Mouse (Mus musculus): ENCODE measurements at regions not wholly inside any gene's neighbourhood (a gene's known extent, or its start where the extent isn't known, plus 50 kb on each side); places are given as distances from the start of the nearest gene placed in this dataset.
A peak's percentile ranks its signal among the peaks of the same experiment; 100 is the strongest.

DNA sequence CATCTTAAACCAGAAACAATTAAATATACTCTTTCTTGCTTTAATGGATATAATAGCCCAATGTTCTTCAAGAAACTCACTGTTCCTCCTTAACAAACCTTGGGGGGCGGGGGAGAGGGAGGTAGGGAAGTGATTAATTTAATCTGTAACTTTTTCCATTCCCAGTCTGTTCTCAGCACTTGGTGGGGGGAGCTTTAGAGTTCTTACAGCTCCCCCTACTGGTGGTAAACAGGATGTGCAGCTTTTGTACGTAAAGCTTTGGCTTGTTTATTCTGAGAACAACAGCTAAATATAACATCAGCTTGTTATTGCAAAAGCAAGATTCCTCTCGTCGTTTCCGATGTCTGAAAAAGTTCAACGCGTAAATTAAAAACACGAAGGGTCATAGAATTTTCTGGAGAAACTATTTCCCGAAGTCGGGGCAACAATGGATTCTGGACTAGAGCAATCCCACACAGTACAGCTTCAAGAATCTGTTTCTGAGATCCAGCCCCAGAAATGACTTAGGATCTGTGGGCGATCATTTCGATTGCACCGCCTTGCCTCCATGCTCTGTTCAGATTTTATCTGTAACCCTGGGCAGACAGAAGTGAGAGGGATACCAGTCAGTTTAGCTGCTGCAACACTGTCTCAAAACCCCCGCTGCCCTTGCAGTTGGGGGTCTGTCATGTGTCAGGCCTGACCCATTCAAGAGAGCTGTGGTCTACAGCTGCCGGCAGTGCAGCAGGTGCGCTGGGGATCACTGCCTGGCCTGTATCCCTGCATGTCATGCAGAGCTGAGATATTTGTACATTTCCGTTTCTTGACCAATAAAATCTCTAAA is 183.1 kb upstream of the Ednrb start:
- DNase-seq (ENCODE audit: inconsistent age in 2 of 2, low spot score in 1 of 2): peak; percentile 41 to 84

DNA sequence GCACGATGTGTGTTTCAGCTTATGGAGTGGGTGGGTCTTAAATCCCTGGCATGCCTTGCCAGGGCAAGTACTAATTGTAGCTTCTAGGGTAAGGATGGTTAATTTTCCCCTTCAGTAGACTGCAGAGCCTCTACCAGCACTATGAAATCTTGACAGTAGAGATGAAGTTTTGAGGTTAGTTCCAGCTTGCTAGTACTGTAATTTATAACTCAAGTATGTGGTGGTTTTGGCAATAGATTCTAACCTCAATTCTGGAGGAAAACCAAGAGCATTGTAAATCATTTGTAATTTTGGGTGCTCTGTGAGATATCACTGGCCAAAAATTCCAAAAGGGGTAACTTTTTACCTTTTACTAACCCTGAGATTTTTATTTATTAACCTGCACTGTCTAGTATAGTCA is 164.3 kb upstream of the Ednrb start:
- DNase-seq (ENCODE audit: inconsistent age in 2 of 2, low spot score in 1 of 2): no peak

DNA sequence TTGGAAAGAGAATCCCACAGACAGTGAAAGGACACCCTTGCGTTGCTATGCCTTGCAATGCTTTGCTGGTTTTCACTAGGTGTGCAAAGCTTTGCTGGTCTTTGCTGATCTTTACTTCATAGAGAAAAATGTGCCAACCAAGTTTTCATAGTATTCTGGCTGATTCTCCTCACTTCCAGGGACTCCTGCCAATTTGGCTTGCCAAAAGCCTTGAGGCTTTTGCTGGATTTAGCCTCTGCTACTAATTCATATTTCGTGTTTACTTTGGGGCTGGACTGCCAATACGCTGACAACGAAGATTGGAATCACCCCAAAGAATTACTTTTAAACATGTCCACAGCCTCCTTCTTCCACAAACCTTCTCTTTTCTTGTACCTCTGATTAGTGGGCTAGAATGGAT is 162.2 kb upstream of the Ednrb start:
- DNase-seq (ENCODE audit: inconsistent age in 2 of 2, low spot score in 1 of 2): peak; percentile 7 to 70

DNA sequence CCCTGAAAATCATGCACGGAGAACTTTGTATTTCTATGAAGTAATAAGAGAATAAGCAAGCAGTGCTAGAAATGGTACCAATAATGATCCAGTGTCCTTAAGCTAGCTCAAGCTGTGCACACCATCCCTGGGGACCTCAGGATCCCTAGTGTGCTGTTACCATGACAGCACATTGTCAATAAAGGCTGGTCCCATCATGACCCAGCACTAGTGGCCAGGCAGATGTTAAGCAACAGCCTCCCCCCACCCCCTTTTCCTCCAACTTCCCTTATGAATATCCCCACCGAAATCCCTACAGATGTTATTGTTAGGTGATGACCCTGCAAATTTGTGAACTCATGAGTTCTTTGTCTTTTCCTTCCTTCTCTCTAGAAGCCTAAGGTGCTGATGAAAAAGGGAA is 160.9 kb upstream of the Ednrb start:
- no peak for DNase-seq (ENCODE audit: inconsistent age in 2 of 2, low spot score in 1 of 2)

DNA sequence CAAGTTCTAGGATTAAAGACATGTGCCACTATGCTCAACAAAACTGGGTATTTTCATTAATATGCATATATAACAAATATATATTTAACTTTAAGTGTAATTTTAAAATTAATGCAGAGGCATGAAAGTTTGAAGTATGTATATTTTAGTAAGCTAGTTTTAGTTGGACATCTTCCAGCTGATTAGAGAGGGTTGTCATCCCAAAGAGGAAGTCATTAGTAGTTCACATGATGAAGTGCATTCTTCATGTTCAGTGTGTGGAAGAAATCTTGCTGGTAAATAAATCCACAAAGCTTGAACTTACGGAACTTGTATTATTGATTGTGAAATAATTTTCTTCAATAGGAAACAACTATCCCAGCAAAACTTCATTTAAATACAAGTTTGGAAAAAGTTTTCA is 158.2 kb upstream of the Ednrb start:
- no peak for DNase-seq (ENCODE audit: inconsistent age in 2 of 2, low spot score in 1 of 2)

DNA sequence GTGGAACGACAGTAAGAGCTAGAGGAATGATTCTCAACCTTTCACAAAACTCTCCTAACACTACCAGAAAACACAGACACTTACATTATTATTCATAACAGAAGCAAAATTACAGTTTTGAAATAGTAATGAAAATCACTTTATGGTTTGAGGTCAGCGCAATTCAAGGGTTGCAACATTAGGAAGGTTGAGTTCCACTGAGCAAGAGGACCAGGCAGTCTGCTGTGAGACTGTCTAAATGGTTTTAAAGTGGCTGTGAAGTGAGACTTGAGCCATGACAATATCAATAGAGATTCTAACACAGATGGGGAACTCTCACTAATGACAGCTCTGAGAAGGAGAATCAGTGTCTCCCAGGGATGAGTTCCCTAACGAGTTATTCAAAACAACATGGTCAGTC is 146.2 kb upstream of the Ednrb start:
- no peak for DNase-seq (ENCODE audit: inconsistent age in 2 of 2, low spot score in 1 of 2)

DNA sequence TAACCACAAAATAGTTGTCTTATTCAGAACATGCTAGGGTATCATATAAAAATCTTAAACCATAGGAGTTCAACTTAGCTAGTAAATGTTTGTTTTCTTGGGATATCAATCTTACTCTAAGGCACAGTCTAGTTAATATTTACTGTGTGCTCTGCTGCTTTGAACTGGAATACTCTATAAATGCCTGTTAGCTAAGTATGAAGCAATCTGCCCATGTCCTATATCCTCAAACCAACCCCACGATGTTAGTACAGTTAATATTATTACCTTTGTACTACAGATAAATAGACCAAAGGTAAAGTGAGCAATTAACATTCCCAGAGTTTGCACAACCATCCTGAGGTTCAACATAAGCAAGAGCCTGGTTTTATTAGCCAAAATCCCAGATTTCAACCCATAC is 145.7 kb upstream of the Ednrb start:
- DNase-seq (ENCODE audit: inconsistent age in 2 of 2, low spot score in 1 of 2): no peak

DNA sequence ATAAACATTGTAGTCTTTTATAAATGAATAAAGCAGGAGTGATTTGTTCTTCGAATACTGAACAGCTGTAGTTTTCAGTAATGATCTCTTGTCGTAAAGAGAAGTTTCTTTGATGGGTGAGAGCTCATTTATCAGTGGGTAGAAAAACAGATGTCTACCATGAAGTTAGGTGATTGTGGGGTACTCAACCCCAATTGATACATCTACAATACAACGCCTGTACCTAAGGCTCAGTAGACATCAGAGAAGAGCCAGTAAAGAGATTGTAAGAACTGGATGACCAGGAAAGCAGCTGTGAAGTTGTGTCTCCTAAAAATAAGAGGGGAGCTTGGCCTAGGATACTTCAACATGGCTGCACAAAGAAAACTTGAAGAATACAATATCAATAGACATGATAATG is 143.1 kb upstream of the Ednrb start:
- DNase-seq (ENCODE audit: inconsistent age in 2 of 2, low spot score in 1 of 2): no peak

DNA sequence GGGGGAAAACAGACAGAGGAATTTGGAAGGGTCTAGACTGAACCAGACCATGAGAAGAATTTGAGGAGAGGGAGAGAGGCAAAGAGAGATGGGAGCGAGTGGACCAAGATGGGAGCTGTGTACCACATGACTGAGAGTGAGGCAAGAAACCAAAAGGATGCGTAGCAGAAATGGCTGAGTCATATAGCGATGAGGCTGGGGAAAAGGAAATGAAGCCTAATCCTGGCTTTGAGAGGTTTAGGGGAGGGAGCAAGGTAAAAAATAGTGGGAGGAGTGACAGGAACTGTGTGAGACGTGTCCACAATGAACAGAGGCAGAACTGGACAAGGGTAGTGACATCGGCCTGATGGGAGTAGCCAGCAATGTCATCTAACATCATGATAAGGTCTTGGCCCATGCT is 140.1 kb upstream of the Ednrb start:
- DNase-seq (ENCODE audit: inconsistent age in 2 of 2, low spot score in 1 of 2): no peak

DNA sequence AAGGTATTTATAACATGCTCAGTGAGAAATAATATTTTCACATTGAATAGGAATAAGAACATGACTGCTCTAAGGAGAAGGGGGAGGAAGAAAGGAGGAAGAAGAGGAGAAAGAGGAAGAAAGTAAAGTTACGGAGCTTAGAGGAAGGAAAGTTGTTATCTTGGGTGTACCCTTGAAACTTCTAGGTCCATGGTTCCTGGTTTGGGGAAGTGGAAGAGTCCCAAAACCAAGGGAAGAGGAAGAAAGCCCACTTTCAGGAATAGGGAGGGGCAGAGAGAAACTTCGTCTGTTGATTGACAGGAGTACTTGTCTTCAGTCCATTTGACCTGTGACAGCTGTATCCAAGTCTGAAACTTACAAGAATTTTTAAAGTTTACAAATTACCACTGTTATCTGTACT is 134.6 kb upstream of the Ednrb start:
- DNase-seq (ENCODE audit: inconsistent age in 2 of 2, low spot score in 1 of 2): no peak

DNA sequence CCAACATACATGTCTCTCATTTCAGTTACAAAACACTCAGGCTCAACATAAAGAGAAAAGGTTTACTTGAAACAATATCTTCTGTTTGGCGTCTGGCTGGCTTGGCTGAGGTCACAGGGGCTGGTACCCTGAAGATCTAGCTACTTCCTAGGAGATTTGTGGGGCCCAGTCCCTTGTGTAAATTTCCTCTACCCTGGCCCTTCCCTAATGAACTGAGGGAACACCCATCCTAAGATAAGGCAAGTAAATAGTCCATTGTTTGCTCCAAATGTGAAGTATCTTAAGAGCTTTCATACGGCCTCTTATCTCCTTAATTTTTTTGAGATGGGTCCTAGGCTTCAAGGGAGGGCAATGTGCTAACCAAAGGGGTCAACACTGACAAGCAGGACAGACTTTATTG is 133.6 kb upstream of the Ednrb start:
- DNase-seq (ENCODE audit: inconsistent age in 2 of 2, low spot score in 1 of 2): no peak

DNA sequence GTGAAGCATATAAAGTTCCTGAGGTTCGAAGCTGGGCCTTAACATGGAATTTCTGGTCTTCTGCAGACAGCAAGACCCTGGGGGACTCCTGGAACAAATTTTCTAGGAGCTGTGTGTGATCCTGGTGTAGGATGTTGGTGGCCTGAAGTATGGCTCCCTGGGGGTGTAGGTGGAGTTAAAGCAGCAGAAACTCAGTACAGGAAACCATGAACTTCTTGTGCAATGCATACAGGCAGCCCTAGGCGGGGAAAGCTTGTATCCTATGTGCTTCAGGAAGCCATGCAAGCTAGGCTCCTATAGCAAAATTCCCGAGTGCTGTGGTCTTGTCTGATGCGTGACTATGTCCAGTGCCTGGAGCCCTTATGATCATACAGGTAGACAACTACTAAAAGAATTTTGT is 129.8 kb upstream of the Ednrb start:
- no peak for DNase-seq (ENCODE audit: inconsistent age in 2 of 2, low spot score in 1 of 2)

DNA sequence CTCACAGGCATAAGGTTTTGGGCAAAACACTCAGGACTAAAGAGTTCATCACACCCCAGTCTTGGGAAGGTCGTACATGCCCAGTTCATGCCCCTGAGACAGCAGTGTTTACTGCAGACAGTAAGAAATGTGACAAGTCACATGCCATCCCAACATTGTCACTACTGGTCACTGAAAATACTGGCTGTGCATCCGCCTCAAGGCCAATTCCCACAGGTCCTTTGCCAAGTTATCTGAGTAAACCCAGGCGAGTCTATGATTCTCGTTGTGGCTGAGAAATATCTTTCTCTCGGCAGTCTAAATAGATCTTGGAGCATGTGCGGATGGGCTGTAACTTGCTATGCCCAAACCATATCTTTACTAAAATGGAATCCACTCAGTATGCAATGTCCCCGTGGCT is 128.9 kb upstream of the Ednrb start:
- DNase-seq (ENCODE audit: inconsistent age in 2 of 2, low spot score in 1 of 2): peak; percentile 65 to 84

DNA sequence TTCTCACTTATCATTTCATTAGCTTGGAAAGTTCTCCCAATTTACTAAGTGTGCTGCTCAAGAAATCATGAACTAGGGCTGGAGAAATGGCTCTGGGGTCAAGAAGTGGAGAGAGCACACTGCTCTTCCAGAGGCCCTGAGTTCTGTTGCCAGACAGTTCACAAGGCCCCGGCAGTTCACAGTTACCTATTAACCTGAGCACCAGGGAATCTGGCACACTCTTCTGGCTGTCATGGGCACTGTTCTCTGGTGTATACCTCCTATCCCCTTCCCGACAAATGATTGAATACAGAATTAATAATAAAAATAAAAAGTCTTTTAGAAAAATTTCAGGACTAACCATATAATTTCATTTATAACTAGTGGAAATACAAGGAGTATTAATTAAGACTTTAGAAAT is 125.1 kb upstream of the Ednrb start:
- DNase-seq (ENCODE audit: inconsistent age in 2 of 2, low spot score in 1 of 2): no peak

DNA sequence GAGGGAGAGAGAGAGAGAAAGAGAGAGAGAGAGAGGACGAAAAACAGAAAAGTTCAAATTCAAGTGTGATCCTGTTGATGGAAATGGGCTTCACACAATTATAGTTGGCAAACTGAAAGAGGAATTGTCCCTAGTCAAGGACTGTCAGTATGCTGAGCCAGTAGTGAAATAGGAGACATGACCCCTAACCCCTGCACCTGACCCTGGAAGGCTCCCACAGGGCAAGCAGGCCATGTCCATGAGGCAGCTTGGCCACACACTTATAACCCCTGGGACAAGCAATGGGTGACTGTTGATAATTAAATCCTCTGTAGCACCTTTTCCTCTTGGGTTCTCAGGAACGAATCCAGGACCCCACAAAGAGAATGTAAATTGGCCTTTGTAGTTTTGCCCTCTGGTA is 122.1 kb upstream of the Ednrb start:
- DNase-seq (ENCODE audit: inconsistent age in 2 of 2, low spot score in 1 of 2): no peak

DNA sequence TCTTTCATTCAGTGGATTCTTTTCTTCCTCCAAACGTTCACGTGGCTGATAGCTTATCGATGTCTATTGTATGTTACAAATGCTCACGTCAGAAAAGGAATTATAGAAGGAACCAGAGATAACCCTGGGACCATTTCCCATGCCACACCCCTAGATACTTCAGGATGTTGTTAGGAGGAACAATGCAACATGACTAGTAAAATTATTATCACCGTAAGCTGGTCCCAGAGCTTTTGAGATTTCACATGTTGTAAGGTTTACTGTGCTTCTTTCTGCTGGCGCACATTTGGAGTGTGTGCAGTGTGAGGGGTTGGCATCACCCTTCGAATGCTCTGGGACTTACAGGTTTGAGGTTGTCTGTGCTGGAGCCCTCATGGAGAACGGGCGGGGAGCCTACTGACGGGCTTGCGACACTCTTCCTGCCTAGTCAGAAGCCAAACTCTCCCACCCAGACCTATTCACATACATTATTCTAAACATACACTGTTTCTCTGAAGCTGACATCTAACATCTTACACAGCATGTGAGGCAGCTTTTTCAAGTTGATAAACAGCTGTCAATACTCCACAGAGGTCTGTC is 118.2 kb upstream of the Ednrb start:
- no peak for DNase-seq (ENCODE audit: inconsistent age in 2 of 2, low spot score in 1 of 2)

DNA sequence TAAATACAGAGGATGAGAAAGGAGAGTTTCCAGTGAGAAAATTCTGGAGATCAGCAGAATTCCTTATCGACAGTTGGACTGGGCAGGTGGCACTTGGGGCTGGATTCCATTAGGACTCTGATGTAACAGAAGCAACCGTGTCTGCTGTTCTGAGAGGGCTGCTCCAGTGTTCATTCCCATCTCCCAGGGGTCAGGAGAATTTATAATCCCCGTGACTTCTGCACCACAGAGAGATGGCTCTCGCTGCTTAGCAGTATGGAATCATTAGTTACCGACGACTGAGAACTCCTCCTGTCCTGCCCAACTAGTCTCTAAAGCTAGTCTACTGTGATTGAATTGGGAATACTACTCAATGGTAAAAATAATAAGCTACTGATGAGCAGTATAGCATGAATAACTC is 107.7 kb upstream of the Ednrb start:
- DNase-seq (ENCODE audit: inconsistent age in 2 of 2, low spot score in 1 of 2): no peak

DNA sequence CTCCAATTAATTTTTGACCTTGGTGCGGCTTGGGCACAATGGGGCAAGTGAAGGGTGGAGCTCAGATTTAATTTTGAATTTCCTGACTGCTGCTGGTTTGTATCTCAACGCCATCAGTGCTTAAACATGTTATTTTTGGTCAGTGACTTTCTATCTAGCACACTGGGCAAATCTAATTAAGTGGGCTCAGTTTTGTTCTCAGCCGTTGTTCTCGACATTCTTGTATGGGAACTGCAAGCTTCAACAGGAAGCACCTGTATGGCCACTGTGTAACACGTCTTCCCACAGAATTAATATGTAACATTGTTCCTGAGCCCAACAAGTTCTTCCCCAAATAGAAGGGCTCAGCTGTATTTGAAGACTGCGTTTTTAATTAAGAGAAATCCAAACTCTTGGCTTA is 105.7 kb upstream of the Ednrb start:
- peak in 1 of 2 experiments; percentile 31 for DNase-seq (ENCODE audit: inconsistent age in 2 of 2, low spot score in 1 of 2)

DNA sequence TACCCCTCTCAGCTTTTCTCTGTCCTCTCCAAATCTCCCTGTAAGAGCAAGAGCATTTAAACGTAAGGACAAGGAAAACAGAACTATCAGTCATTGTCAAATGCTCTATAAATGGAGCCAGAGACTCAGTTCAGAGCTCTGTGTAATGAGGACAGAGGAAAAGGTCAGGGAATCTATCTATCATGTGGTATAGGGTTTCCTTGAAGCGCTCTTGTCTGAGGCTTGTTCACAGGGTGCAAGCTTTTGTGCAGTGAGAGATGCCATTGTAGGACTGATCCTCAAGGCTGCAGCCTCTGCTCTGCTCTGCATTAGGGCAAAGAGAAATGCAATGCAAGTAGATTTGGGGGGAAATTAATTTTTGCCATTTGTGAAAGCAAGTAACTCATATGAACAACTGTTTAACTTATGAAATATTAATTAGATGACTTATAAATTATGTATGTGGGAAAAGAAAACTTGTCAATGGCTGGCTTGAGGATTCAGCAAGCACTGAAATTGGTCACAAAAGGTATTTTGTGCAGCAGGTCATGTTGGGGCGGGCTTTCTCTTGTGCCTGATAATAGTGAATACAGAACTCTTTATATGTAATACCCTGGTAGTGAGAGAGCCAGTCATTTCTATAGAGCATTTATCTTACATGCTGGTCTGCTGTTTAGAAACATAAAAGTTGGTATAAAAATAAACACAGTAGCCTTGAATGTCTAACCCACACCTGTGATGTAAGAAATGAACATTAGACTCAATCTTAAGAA is 104.0 kb upstream of the Ednrb start:
- peak; percentile 54 to 83 for DNase-seq (ENCODE audit: inconsistent age in 2 of 2, low spot score in 1 of 2)

DNA sequence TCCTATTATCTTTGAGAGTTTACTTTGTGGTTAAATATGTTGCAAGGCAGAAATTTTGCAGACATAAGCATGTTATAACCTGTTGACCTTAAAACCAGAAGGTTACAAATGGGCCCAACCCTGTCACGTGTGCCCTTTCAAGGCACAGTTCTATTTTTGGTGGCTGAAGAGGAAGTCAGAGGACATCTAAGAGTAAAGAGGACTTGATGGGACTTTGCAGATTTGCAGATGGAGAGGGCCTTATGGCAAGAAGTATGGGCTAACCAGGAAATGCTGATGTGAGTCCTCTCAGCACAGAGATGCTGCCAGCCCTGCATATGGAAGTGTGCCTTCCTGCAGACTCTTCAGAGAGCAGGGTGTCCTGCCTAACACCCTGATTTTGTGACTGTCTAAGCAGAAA is 101.6 kb upstream of the Ednrb start:
- DNase-seq (ENCODE audit: inconsistent age in 2 of 2, low spot score in 1 of 2): no peak

DNA sequence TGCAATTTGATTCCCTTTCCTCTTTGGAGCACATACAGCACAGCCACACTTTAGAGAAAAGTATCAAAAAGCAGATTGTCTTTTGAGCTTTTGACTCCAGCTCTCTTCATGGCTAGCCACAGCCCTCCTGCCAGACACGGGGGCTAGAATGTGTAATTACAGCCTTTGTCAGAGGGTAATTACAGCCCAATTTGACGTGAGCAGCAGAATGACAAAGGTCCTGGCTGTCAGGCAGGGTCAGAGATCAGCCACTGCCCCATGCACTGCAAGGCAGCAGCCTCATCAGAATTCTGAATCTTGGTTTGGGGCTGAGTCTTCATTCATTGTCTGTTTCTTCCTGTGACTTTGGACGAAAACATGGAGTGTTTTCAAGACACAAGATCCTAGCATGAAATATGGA is 95.7 kb upstream of the Ednrb start:
- DNase-seq (ENCODE audit: inconsistent age in 2 of 2, low spot score in 1 of 2): no peak

DNA sequence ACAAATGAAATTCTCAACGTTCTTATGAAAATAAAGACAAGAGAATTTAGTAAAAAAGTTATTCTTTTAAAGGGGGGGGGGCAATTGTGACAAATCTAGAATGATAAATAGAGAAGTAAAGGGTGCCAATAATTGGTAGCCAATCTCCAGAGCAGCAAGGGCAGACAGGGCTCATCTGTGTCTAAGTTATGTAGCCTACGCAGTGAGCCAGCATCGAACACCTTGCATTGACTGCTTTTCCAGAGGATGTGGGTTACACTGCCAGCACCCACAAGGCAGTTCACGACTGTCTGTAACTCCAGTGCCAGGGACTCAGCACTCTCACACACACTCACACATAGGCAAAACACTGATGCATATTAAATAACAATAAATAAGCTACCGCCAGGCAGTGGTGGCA is 94.7 kb upstream of the Ednrb start:
- no peak for DNase-seq (ENCODE audit: inconsistent age in 2 of 2, low spot score in 1 of 2)

Measured in adrenal gland, adult (tissue).